Mouse (Mus musculus): ENCODE measurements around the gene Cdc25b. TPM values are rescaled to one million over a fixed set of nuclear protein-coding genes. Genes with fewer than 3 reads are reported as not detected.

Cdc25b gene
- polyA plus RNA-seq, 1 experiment: 33.1 TPM

DNA sequence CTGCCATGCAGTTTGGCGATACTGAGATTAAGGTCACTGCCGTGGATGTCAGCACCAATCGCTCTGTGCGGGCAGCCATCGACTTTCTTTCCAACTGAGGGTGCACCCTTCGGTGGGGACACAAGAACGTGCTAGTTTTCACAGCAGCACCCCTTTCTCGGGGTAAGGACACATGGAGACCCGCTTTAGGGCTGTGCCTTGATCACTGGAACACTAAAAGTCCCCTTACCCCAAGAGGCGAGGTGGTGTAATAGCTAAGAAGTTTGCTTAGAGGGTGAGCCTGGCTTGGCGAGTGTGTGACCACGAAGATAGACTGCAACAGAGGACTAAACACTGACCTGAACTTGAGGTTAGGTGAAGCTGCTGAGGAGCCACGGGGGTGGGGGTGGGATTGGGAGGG, 41.6 kb upstream of the Cdc25b start:
- no peak overlapping the region for H3K4me3 ChIP-seq (ENCODE audit: insufficient read depth, low read length)

DNA sequence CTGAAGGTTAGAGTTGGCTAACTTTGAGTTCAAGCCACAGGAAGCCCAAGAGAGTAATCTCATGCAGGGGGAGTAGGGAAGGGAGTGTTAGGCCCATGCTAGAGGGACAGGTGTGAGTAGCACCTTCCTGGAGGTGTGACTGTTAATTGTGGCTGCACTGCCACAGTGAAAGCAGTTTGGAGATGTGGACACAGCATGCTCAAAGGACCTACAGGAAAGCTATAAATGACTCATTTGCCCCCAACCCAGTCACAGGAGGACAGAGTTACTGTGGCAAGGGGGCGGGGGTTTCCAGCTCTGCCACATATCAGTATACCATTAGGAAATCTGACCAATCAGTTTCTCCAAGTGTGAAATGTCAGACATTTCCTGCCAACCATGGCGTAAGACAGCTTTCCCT, 41.2 kb upstream of the Cdc25b start:
- H3K27ac ChIP-seq (ENCODE audit: insufficient read depth, low read length): no peak overlapping the region
- H3K4me3 ChIP-seq (ENCODE audit: insufficient read depth, low read length): no peak overlapping the region
- no peaks in the 10 kb centered on the region for H3K4me1 ChIP-seq (ENCODE audit: control insufficient read depth, insufficient read depth, low read length)
- no peak for TF ChIP-seq POLR2A (IDR thresholded peaks at IDR 0.05; ENCODE audit: low read depth, low read length)
- TF ChIP-seq CTCF (IDR thresholded peaks at IDR 0.05; ENCODE audit: borderline replicate concordance, insufficient read depth, low read length): no peak

More for the DNA sequence above, 41.6 kb upstream of the Cdc25b start:
- Histone ChIP-seq H3K4me1 (ENCODE audit: control insufficient read depth, insufficient read depth, low read length) (no peaks in the 10 kb centered on the region), H3K27ac (ENCODE audit: insufficient read depth, low read length) (no peak overlapping the region)
- TF ChIP-seq POLR2A (IDR thresholded peaks at IDR 0.05; ENCODE audit: low read depth, low read length) (no peak), CTCF (IDR thresholded peaks at IDR 0.05; ENCODE audit: borderline replicate concordance, insufficient read depth, low read length) (no peak)

DNA sequence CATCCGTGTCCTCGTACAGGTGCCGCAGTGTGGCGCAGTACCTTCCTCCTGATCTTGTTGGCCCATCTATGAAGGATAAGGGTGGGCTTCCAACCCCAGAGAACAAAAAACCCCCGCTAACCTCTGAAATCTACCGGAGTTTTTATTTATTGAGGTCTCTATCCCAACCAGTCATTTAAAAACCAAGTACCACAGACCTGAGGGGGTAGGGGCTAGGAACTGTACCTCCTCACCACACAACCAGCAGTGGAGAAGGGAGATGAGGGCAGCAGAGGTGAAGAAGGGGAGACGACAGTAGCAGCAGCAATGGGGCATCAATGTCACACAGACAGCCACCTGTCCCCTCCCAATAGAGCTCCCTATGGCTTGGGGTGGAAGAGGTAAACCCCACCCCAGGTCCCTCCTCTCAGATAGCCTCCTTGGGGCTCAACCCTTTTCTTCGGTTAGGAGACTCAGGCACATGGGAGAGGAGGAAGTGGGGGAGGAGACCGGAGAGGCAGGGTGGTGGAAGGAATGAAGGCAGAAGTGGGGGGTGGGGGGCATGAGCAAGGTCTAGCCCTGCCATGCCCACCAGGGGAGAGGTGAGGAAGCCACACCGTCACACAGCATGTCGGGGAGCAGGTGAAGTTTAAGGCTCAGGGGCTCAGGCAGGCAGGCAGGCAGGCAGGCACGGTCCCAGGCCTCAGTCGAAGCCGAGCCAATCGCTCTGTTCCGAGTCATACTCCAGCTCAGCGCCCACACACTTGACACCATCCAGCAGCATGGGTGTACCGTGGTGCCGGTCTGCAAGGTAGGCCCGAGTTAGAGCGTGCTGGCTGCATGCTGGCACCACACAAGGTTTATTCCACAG, 40.3 kb upstream of the Cdc25b start:
- H3K4me1 ChIP-seq (ENCODE audit: control insufficient read depth, insufficient read depth, low read length): no peaks in the 10 kb centered on the region
- H3K27ac ChIP-seq (ENCODE audit: insufficient read depth, low read length): no peak overlapping the region
- H3K4me3 ChIP-seq (ENCODE audit: insufficient read depth, low read length): no peak overlapping the region
- no peak for TF ChIP-seq POLR2A (IDR thresholded peaks at IDR 0.05; ENCODE audit: low read depth, low read length)
- no peak for TF ChIP-seq CTCF (IDR thresholded peaks at IDR 0.05; ENCODE audit: borderline replicate concordance, insufficient read depth, low read length)

DNA sequence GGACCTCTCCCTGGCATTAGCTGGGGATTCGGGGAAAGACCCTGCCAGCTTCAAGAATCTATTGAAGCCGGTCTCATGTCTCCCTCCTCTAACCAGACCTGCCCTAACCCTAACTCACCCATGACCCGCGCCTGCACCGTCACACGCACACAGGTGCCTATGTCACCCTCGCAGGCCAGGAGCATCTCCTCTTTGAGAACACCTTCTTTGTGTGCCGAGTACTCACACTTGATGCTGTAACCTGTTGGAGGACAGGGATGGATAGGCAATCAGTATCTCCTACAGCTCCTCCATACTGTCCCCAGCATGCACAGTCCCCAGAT, 39.7 kb upstream of the Cdc25b start:
- no peak overlapping the region for H3K27ac ChIP-seq (ENCODE audit: insufficient read depth, low read length)
- H3K4me1 ChIP-seq (ENCODE audit: control insufficient read depth, insufficient read depth, low read length): no peaks in the 10 kb centered on the region
- TF ChIP-seq POLR2A (IDR thresholded peaks at IDR 0.05; ENCODE audit: low read depth, low read length) (no peak), CTCF (IDR thresholded peaks at IDR 0.05; ENCODE audit: borderline replicate concordance, insufficient read depth, low read length) (no peak)
- H3K4me3 ChIP-seq (ENCODE audit: insufficient read depth, low read length): no peak overlapping the region

DNA sequence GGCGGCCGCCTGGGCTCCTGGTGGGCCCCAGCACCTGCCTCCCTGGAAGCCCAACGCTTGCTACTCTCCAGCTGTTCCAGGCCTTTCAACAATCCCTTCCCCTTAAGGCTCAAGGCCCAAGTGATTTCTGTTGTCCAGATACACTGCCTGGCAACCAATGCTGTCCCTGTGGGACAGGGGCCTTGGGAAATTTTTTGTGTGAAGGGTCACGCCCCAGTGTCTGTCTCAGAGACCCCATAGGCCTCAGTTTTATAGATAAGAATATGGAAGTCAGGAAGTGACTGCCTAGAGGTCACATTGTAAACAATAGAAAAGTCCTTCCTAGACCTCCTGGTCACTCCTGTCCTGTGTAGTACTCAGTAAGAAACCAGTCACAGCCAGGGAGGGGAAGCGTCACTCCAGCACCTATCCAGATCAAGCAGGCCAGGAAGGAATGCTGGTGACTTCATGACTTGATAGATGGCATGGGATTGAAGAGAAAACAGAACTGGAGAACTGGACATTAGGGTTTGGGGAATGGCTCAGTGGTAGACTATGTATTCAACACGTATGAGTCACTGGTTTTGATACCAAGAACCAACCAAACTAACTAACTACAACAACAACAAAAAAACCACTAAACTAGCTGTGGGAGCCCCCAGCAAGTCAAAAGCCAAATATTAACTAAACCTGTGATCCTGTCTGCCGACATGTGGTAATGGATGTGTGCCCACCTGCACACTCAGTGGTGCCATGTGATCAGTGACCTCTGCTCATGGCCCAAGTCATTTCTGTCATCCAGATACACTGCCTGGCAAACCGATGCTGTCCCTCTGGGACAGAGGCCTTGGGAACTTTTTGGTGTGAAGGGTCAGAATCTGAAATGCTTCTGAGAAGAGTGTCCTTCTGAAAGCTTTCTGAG, 38.1 kb upstream of the Cdc25b start:
- Histone ChIP-seq H3K4me1 (ENCODE audit: control insufficient read depth, insufficient read depth, low read length) (no peaks in the 10 kb centered on the region), H3K27ac (ENCODE audit: insufficient read depth, low read length) (no peak overlapping the region), H3K4me3 (ENCODE audit: insufficient read depth, low read length) (no peak overlapping the region)
- TF ChIP-seq POLR2A (IDR thresholded peaks at IDR 0.05; ENCODE audit: low read depth, low read length): no peak
- TF ChIP-seq CTCF (IDR thresholded peaks at IDR 0.05; ENCODE audit: borderline replicate concordance, insufficient read depth, low read length): no peak

DNA sequence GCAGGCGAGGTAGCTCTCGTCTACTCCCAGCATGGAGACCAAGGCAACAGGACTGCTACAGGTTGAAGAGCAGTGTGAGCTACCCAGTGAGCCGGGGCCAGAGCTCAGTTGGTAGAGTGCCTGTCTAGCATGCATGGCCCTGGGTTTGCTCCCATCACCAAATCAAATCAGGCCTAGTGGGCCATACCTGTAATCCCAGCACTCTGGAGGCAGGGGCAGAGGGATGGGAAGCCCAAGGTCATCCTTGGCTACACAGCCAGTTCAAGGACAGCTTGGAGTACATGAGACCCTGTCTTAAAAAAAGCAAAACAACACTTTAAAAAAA, 37.5 kb upstream of the Cdc25b start:
- Histone ChIP-seq H3K4me3 (ENCODE audit: insufficient read depth, low read length) (no peak overlapping the region), H3K4me1 (ENCODE audit: control insufficient read depth, insufficient read depth, low read length) (no peaks in the 10 kb centered on the region), H3K27ac (ENCODE audit: insufficient read depth, low read length) (no peak overlapping the region)
- no peak for TF ChIP-seq CTCF (IDR thresholded peaks at IDR 0.05; ENCODE audit: borderline replicate concordance, insufficient read depth, low read length)
- no peak for TF ChIP-seq POLR2A (IDR thresholded peaks at IDR 0.05; ENCODE audit: low read depth, low read length)

DNA sequence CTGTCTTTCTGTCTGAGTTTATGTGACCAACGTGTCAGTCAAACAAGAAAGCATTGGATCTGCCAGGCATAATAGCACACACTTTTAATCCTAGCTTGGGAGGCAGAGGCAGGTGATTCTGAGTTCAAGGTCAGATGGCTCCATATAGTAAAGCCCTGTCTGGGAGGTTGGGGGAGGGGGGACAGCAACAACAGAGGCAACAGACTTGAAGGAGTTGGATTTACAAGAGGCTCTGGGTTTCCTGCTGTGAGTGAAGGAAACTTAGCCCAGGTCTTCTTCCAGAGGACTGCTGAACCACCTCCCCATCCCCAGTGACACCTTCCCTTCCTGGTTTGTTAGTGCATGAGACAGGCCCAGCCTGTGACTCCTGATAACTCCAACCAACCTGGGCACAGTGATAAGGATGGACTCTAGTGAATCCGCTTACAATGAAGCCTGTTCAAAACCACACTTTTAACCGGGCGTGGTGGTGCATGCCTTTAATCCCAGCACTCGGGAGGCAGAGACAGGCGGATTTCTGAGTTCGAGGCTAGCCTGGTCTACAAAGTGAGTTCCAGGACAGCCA, 34.5 kb upstream of the Cdc25b start:
- no peak for TF ChIP-seq CTCF (IDR thresholded peaks at IDR 0.05; ENCODE audit: borderline replicate concordance, insufficient read depth, low read length)
- no peak for TF ChIP-seq POLR2A (IDR thresholded peaks at IDR 0.05; ENCODE audit: low read depth, low read length)
- H3K4me1 ChIP-seq (ENCODE audit: control insufficient read depth, insufficient read depth, low read length): no peaks in the 10 kb centered on the region
- no peak overlapping the region for H3K27ac ChIP-seq (ENCODE audit: insufficient read depth, low read length)
- no peak overlapping the region for H3K4me3 ChIP-seq (ENCODE audit: insufficient read depth, low read length)

DNA sequence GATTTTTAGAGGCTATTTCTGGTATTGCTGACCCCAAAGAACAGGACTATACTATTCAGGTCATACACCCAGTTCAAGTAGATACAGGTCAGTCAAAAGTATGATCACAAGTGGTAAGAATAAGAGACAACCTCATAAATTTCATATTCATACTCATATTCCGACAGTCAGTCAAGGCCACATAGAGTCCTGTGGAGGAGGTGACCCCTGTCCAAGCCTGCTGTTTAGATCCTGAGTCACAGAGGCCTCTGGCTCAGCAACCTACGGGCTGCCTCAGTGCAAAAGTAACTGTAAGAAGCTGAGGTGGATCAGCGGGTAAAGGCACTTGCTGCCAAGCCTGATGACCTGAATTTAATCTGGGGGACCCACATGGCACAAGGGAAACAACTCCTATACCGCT, 32.7 kb upstream of the Cdc25b start:
- TF ChIP-seq CTCF (IDR thresholded peaks at IDR 0.05; ENCODE audit: borderline replicate concordance, insufficient read depth, low read length) (no peak), POLR2A (IDR thresholded peaks at IDR 0.05; ENCODE audit: low read depth, low read length) (no peak)
- H3K4me1 ChIP-seq (ENCODE audit: control insufficient read depth, insufficient read depth, low read length): peaks cover 3% of the 10 kb centered on the region; the same call in 1 of the 2 replicates

DNA sequence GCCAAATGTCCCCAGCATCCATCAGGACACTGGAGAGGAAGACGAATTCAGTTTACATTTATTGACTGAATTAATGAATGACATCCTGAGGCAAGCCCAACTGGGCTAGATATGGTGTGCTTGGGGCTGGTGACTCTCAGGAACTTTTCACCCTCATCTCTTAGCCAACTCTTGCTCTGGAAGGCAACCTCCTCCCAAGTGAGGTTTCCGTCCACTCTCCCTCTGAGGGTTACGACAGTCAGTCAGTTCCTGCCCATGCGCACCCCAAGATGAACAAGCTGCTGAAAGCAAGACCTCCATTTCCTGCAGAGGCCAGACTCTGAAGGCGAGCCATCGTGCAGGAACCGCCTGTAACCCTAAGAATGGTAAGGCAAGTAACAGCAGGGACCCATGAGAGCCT, 29.8 kb upstream of the Cdc25b start:
- TF ChIP-seq CTCF (IDR thresholded peaks at IDR 0.05; ENCODE audit: borderline replicate concordance, insufficient read depth, low read length) (no peak), POLR2A (IDR thresholded peaks at IDR 0.05; ENCODE audit: low read depth, low read length) (no peak)
- no peak overlapping the region for H3K4me3 ChIP-seq (ENCODE audit: insufficient read depth, low read length)
- H3K27ac ChIP-seq (ENCODE audit: insufficient read depth, low read length): no peak overlapping the region
- H3K4me1 ChIP-seq (ENCODE audit: control insufficient read depth, insufficient read depth, low read length): peaks cover 3% of the 10 kb centered on the region; the same call in 1 of the 2 replicates

More for the DNA sequence above, 32.7 kb upstream of the Cdc25b start:
- Histone ChIP-seq H3K27ac (ENCODE audit: insufficient read depth, low read length) (no peak overlapping the region), H3K4me3 (ENCODE audit: insufficient read depth, low read length) (no peak overlapping the region)
